Comparison of ENCODE assay signal across 23 mouse cellular contexts in the genomic region with DNA sequence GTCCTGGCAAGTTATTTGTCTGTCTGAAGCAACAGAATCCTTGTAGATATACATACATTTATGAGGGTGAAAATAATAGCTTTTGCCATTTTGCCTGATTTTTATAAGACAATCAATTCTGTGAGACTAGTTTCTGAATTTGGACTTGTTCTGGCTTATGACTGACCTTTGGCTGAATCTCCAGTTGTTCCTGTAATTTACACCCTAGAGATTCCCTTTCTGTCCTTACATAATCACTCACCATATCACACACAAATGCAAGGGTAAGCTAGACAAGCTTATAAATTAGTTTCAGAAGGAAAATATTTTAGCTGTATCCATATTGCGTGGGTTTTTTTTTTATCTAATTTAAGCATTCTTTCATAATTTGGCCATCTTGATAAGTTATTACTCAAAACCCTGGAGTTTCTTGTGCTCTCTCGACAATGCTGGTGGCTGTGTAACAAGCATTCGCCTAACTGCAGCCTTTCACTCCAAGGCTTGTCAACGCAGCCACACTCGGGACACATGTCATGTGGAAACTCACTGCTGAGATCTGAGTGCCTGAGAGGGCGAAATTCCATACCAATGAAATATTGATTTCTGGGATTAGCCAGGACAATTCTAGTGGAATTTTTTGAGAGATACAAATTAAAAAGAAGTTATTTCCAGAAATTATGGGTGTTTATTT. TPM values are rescaled to one million over a fixed set of nuclear protein-coding genes. Genes with fewer than 3 reads are reported as not detected.
"Had no signal": no experiment of that assay in that cellular context is flagged by ENCODE, and none has a peak within 500 bp of the region (broad histone marks: within the 10 kb centered on the region; RNA-seq: fewer than 3 reads in every experiment).

No protein-coding gene starts in this region.

- H3K27me3 ChIP-seq: liver, embryonic 15.5 days; megakaryocyte, embryonic 14.5 days; midbrain, embryonic 15.5 days; neural tube, embryonic 12.5 days had no signal

- ATAC-seq: midbrain, embryonic 15.5 days had no signal

- DNase-seq: kidney, postnatal 14 days; lung, adult 2 months; lung, postnatal 10 days; spleen, adult 18-20 months; thymus, adult 18-20 months; thymus, postnatal 14 days had no signal

- H3K9me3 ChIP-seq: limb, embryonic 10.5 days; liver, embryonic 15.5 days; midbrain, embryonic 15.5 days; neural tube, embryonic 12.5 days had no signal

- H3K9ac ChIP-seq: liver, embryonic 15.5 days; midbrain, embryonic 15.5 days; neural tube, embryonic 12.5 days had no signal

- H3K27ac ChIP-seq: left cerebral cortex, adult 2 months; limb, embryonic 10.5 days; liver, embryonic 15.5 days; macrophage; midbrain, embryonic 15.5 days; neural tube, embryonic 12.5 days had no signal

- H3K4me3 ChIP-seq: left cerebral cortex, adult 2 months; limb, embryonic 10.5 days; liver, embryonic 15.5 days; megakaryocyte, embryonic 14.5 days; midbrain, embryonic 15.5 days; neural tube, embryonic 12.5 days had no signal

- H3K36me3 ChIP-seq: limb, embryonic 10.5 days; liver, embryonic 15.5 days; midbrain, embryonic 15.5 days; neural tube, embryonic 12.5 days had no signal

- H3K4me2 ChIP-seq: liver, embryonic 11.5 days; liver, embryonic 15.5 days; midbrain, embryonic 11.5 days; midbrain, embryonic 15.5 days; neural tube, embryonic 12.5 days had no signal

- H3K4me1 ChIP-seq: limb, embryonic 10.5 days; liver, embryonic 15.5 days; megakaryocyte, embryonic 14.5 days; midbrain, embryonic 15.5 days; neural tube, embryonic 12.5 days had no signal

RNA-seq across cellular contexts. Expression of gene Gm17555, which starts 3.8 kb away (rescaled TPM):
- total RNA-seq: layer of hippocampus, adult 8-10 months; layer of hippocampus, postnatal 25 days; left cerebral cortex, adult 2 months; left cerebral cortex, postnatal 14 days; monocyte, adult 5-6 weeks; neutrophil, adult 5-6 weeks had no signal
- polyA plus RNA-seq: large intestine, adult 2 months; limb, embryonic 10.5 days; limb, embryonic 14.5 days; liver, embryonic 11.5 days; liver, embryonic 15.5 days; lung, adult 2 months; macrophage; midbrain, embryonic 11.5 days; midbrain, embryonic 15.5 days; neural tube, embryonic 12.5 days; stomach, embryonic 14.5 days had no signal

RNA-seq across cellular contexts. Expression of gene Fam227b, which starts 59.3 kb away (rescaled TPM):
- total RNA-seq: left cerebral cortex, adult 2 months; neutrophil, adult 5-6 weeks had no signal
- polyA plus RNA-seq: large intestine, adult 2 months; limb, embryonic 10.5 days; limb, embryonic 14.5 days; liver, embryonic 11.5 days; liver, embryonic 15.5 days; lung, adult 2 months; macrophage; midbrain, embryonic 11.5 days; midbrain, embryonic 15.5 days; neural tube, embryonic 12.5 days; stomach, embryonic 14.5 days had no signal
